Mouse (Mus musculus): Measurements from ENCODE around the gene Cep68.

GRCm38 (mm10) chr11:20193100-20193736 is 56.0 kb downstream of the Cep68 start:
- TF ChIP-seq CTCF (conservative IDR thresholded peaks at IDR 0.05; ENCODE audit: low read length) (no peak), POU5F1 (IDR thresholded peaks at IDR 0.05; ENCODE audit: borderline replicate concordance, low read length) (no peak)
